Mouse (Mus musculus) liver, embryonic 14.5 days (tissue): ENCODE data around the gene Pimreg.
A peak's percentile ranks its signal among the peaks of the same experiment; 100 is the strongest.

Experiments
- CTCF ChIP-seq: IDR thresholded peaks from 2 replicates; pipeline ENCODE4 v1.5.1; 2016; ENCODE audit warnings: antibody characterized with exemption, low read depth, control low read depth
- EP300 ChIP-seq: IDR thresholded peaks from 2 replicates; pipeline ENCODE4 v1.6.1; 2016; ENCODE audit warnings: antibody characterized with exemption, low read depth

GRCm38 (mm10) chr11:72024193-72024781 is 17.5 kb upstream of the Pimreg start:
- TF ChIP-seq CTCF = peak; percentile 78
- no peak for TF ChIP-seq EP300
